Mouse (Mus musculus) heart, postnatal 0 days (tissue): ENCODE results near the gene Coil.

ENCODE experiments used
- CTCF ChIP-seq: IDR thresholded peaks from 2 replicates; pipeline ENCODE4 v1.5.1; 2016; ENCODE audit warnings: antibody characterized with exemption, control low read depth, low read depth
- EP300 ChIP-seq: IDR thresholded peaks from 2 replicates; pipeline ENCODE4 v1.6.1; 2016; ENCODE audit warnings: antibody characterized with exemption, low read depth

- TF ChIP-seq EP300, result no peak; the same call in 1 of the 2 replicates
- peak; percentile 75 for TF ChIP-seq CTCF
These were observed 23.6 kb downstream of the Coil start for GRCm38 (mm10) chr11:88993625-88994024.
